Comparison of ENCODE assay signal across 8 mouse cellular contexts in the genomic region with DNA sequence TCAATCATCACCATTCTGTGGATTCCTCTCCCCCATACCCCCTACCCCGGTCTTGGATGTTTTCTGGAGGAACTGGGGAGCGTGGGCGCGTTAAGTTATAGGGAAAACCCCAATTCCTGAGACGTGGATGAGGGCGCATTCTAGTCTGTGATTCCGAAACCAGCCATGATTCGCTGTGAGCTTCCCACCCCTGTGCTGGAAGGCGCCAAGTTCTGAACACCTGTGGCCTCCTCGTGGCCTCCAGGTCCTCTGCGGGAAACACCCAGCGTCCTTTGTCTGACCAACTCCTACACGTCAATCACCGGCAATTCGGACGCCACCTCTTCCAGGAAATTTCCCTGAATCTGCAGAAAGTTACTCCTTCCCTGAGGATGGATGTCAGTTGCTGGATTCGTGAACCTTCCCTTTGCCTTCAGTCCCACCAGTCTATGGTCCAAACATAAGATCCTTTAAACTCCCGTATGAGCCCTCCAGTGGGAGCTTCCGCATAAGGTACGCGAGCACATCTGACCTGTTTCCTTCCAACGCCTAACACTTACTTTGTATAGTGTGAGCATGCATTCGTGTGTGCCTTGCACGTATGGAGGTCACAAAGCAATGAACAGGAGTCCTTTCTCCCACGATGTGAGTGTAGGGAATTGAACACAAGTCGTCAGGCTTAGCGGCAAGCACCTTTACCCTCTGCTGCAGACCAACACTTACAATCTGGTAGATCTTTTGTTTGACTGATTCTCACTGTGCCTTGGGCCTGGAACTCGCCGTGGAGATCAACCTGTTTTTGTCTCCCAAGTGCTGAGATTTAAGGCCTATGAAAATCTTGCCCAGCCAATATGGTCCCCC. TPM values are rescaled to one million over a fixed set of nuclear protein-coding genes. Genes with fewer than 3 reads are reported as not detected.
DNase-seq lines count a peak whose midpoint lies in the region; ATAC-seq lines count a peak whose summit lies in the region.

No protein-coding gene starts in this region.

- DNase-seq in kidney, postnatal 14 days: no peak
- DNase-seq in embryo, embryonic 11 days: peak; percentile 86
- DNase-seq in neural tube, embryonic 10.5 days (ENCODE audit: extremely low spot score, low spot score): peak; percentile 84
- DNase-seq in cerebellum, adult 18-20 months: no peak
- DNase-seq in MN1 (ENCODE audit: low spot score): no peak
- no peak for DNase-seq in urinary bladder, postnatal 36 days (ENCODE audit: low spot score in 2 of 2)

- peak overlapping the region; percentile 72 for H3K4me2 ChIP-seq in kidney, embryonic 15.5 days
- H3K4me2 ChIP-seq in intestine, embryonic 15.5 days (replicated peaks): peak overlapping the region; percentile 61

- H3K36me3 ChIP-seq in kidney, embryonic 15.5 days: peaks cover 45% of the 10 kb centered on the region
- peaks cover 1% of the 10 kb centered on the region for H3K36me3 ChIP-seq in intestine, embryonic 15.5 days

- H3K9ac ChIP-seq in kidney, embryonic 15.5 days: peak overlapping the region; percentile 85
- peak overlapping the region; percentile 56 for H3K9ac ChIP-seq in intestine, embryonic 15.5 days

- no peaks in the 10 kb centered on the region for H3K9me3 ChIP-seq in kidney, embryonic 15.5 days (replicated peaks)
- no peaks in the 10 kb centered on the region for H3K9me3 ChIP-seq in intestine, embryonic 15.5 days

- peaks cover 44% of the 10 kb centered on the region for H3K4me1 ChIP-seq in kidney, embryonic 15.5 days
- peaks cover 27% of the 10 kb centered on the region for H3K4me1 ChIP-seq in intestine, embryonic 15.5 days (replicated peaks)

- no peaks in the 10 kb centered on the region for H3K27me3 ChIP-seq in kidney, embryonic 15.5 days
- no peaks in the 10 kb centered on the region for H3K27me3 ChIP-seq in intestine, embryonic 15.5 days (replicated peaks)

- peak overlapping the region; percentile 96 for H3K27ac ChIP-seq in kidney, embryonic 15.5 days
- peak overlapping the region; percentile 95 for H3K27ac ChIP-seq in intestine, embryonic 15.5 days

- WGBS in kidney, embryonic 15.5 days: under 1% methylated on average over 29 of the region's 29 CpGs
- WGBS in intestine, embryonic 15.5 days: under 1% methylated on average over 29 of the region's 29 CpGs

- H3K4me3 ChIP-seq in kidney, embryonic 15.5 days (replicated peaks): peak overlapping the region; percentile 97
- H3K4me3 ChIP-seq in intestine, embryonic 15.5 days (replicated peaks): peak overlapping the region; percentile 97

- peak; percentile 19 for ATAC-seq in kidney, embryonic 15.5 days (replicated peaks; ENCODE audit: low FRiP score)
- ATAC-seq in intestine, embryonic 15.5 days: peak; percentile 50

RNA-seq across cellular contexts. Expression of gene Prmt1, which starts 0.7 kb away (rescaled TPM):
- 704 and 710 TPM in 2 replicates for polyA plus RNA-seq in kidney, embryonic 15.5 days (2015; fragmentation: Nextera tagmentation; extraction: Ambion mirVana)
- polyA plus RNA-seq in intestine, embryonic 15.5 days (2015; fragmentation: Nextera tagmentation; extraction: Ambion mirVana): 449 and 456 TPM in 2 replicates

RNA-seq across cellular contexts. Expression of gene Irf3, which starts 10.3 kb away (rescaled TPM):
- 86.4 and 90.4 TPM in 2 replicates for polyA plus RNA-seq in kidney, embryonic 15.5 days (2015; fragmentation: Nextera tagmentation; extraction: Ambion mirVana)
- 89.9 and 99.6 TPM in 2 replicates for polyA plus RNA-seq in intestine, embryonic 15.5 days (2015; fragmentation: Nextera tagmentation; extraction: Ambion mirVana)

RNA-seq across cellular contexts. Expression of gene Bcl2l12, which starts 11.4 kb away (rescaled TPM):
- 60.7 and 66.5 TPM in 2 replicates for polyA plus RNA-seq in kidney, embryonic 15.5 days (2015; fragmentation: Nextera tagmentation; extraction: Ambion mirVana)
- 37.3 and 43.6 TPM in 2 replicates for polyA plus RNA-seq in intestine, embryonic 15.5 days (2015; fragmentation: Nextera tagmentation; extraction: Ambion mirVana)

RNA-seq across cellular contexts. Expression of gene Cpt1c, which starts 12.4 kb away (rescaled TPM):
- polyA plus RNA-seq in kidney, embryonic 15.5 days (2015; fragmentation: Nextera tagmentation; extraction: Ambion mirVana): 19.2 and 25.1 TPM in 2 replicates
- 16.1 and 16.5 TPM in 2 replicates for polyA plus RNA-seq in intestine, embryonic 15.5 days (2015; fragmentation: Nextera tagmentation; extraction: Ambion mirVana)

RNA-seq across cellular contexts. Expression of gene Scaf1, which starts 29.1 kb away (rescaled TPM):
- 35.5 and 40.1 TPM in 2 replicates for polyA plus RNA-seq in kidney, embryonic 15.5 days (2015; fragmentation: Nextera tagmentation; extraction: Ambion mirVana)
- polyA plus RNA-seq in intestine, embryonic 15.5 days (2015; fragmentation: Nextera tagmentation; extraction: Ambion mirVana): 32.0 and 33.6 TPM in 2 replicates

Comparison
In these comparisons a context has a peak if more than half of its experiments do, and no peak if none do; other contexts are left out.
1. DNase-seq: peak in embryo, embryonic 11 days (single experiment) and neural tube, embryonic 10.5 days (single experiment); none in kidney, postnatal 14 days (single experiment), cerebellum, adult 18-20 months (0 of 2), MN1 (single experiment) and urinary bladder, postnatal 36 days (0 of 2).